Mouse (Mus musculus) spleen, adult 2 months (tissue): Measurements from ENCODE around the gene Thsd7a. TPM values are rescaled to one million over a fixed set of nuclear protein-coding genes. Genes with fewer than 3 reads are reported as not detected.

Experiments
- DNase-seq, 2 experiments: peaks; one replicate each; pipeline versions ENCODE4 v3.0.0 to v3.0.0-alpha.2; 2012 to 2021; ENCODE audit warnings: low spot score in 2 of 2, low read depth in 1 of 2
- H3K27ac ChIP-seq: fragments of 200-500 bp; 2 replicates; pipeline ENCODE4 v1.5.1; 2012; ENCODE audit warnings: low read length, inconsistent platforms; ENCODE audit not compliant: insufficient read depth
- H3K27me3 ChIP-seq: fragments of 200-500 bp; 2 replicates; pipeline ENCODE4 v1.6.1; 2012; ENCODE audit warnings: mild to moderate bottlenecking, moderate library complexity, low read length, inconsistent platforms; ENCODE audit not compliant: control insufficient read depth, insufficient read depth
- H3K36me3 ChIP-seq: fragments of 200-500 bp; 2 replicates; pipeline ENCODE4 v1.6.1; 2012; ENCODE audit warnings: mild to moderate bottlenecking, low read length, inconsistent platforms; ENCODE audit not compliant: control insufficient read depth, insufficient read depth
- H3K4me1 ChIP-seq: fragments of 200-500 bp; 2 replicates; pipeline ENCODE4 v1.6.1; 2011; ENCODE audit warnings: inconsistent platforms; ENCODE audit not compliant: control insufficient read depth, insufficient read depth, insufficient read length
- H3K4me3 ChIP-seq: fragments of 200-500 bp; 2 replicates; pipeline ENCODE4 v1.5.1; 2011; ENCODE audit warnings: mild to moderate bottlenecking, inconsistent platforms; ENCODE audit not compliant: insufficient read depth, insufficient read length; ENCODE audit errors: extremely low read depth
- CTCF ChIP-seq: fragments of 200-500 bp; IDR thresholded peaks from 2 replicates; pipeline ENCODE4 v1.5.1; 2011; ENCODE audit warnings: mild to moderate bottlenecking, inconsistent platforms; ENCODE audit not compliant: insufficient read depth, insufficient read length, insufficient replicate concordance; ENCODE audit errors: extremely low read depth
- POLR2A ChIP-seq: fragments of 200-500 bp; IDR thresholded peaks from 2 replicates; pipeline ENCODE4 v1.6.1; 2011; ENCODE audit warnings: low read depth, low read length, inconsistent platforms
- WGBS: fragments of 180-500 bp; shearing (Covaris S2); methylation state at CpG from one replicate; pipeline ENCODE4 v1.1.7; 2018; 5-methylcytosine and 5-hydroxymethylcytosine counted together
- polyA plus RNA-seq: library from polyadenylated mRNA; depleted of rRNA; stranded (reverse); fragments of >200 nt; gene quantifications from 2 replicates; pipeline ENCODE4 v1.2.3, GENCODE M21; 2012

The Thsd7a gene
- polyA plus RNA-seq, 1 experiment, result 0.79 TPM

DNA sequence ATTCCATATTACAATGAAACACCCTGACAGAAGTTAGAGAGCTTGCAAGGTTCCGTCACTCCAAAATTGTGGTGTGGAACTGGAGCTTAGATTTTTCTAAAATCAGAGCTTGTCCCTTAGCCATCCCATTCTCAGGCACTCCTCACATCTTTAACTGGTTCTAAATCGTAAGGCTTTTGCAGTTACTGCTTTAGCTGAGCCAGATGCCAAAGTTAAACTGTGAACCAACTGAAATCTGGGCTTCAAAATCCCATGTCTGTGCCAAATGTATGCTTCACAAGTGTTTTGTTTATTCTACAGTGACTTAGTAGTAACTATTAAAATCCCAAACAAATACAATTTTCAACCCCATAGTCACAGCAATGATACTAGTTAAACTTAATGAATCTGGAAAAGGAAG lies 242.3 kb downstream of the Thsd7a start:
- no peaks in the 10 kb centered on the region for H3K4me1 ChIP-seq
- H3K4me3 ChIP-seq, result no peak overlapping the region
- H3K27ac ChIP-seq, result no peak overlapping the region
- H3K27me3 ChIP-seq, result no peaks in the 10 kb centered on the region
- no peak for TF ChIP-seq CTCF
- no peak for DNase-seq
- H3K36me3 ChIP-seq, result no peaks in the 10 kb centered on the region
- 85% methylated on average over 2 of the region's 2 CpGs for WGBS

DNA sequence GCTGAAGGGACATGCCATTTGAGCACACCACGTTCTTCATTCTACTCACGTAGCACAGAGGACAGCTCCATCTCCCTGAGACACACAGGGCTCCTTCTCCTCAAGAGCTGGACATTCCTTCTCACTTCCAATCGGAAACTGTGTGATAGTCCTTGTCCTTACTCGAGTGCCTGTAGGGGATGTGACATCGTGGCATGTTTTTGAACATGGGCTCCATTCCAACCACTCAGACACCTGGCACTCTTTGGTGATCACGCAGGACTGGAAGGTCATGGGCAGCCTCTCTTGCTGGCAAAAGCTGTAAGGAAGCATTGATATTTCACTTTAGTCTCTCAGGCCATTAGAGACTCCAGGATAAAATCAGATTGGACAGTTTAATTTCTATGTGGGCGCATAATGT lies 245.3 kb downstream of the Thsd7a start:
- no peak overlapping the region for H3K27ac ChIP-seq
- H3K27me3 ChIP-seq, result no peaks in the 10 kb centered on the region
- no peaks in the 10 kb centered on the region for H3K36me3 ChIP-seq
- TF ChIP-seq CTCF (no peak), POLR2A (no peak)
- WGBS, result 90% methylated on average over 7 of the region's 7 CpGs
- no peak overlapping the region for H3K4me3 ChIP-seq
- DNase-seq, result no peak
- no peaks in the 10 kb centered on the region for H3K4me1 ChIP-seq

DNA sequence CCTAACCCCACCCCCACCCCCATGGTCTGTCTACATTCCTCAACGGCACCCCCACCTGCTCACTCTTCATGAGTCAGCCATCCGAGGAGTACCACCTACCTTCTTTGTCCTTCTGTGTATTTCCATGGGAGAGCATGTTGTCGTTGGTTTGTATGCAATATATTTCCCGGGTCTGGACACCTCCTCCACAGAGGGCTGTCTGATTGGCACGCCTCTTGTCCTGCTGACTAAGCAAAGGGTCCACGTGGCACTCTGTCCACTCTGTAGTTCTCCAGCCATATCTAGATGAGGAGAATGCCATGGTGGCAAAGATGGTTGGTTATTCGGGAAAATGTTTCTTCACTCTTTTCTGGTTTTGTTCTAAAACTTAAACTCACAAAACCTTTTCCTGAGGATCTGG lies 248.3 kb downstream of the Thsd7a start:
- 83% methylated on average over 7 of the region's 7 CpGs for WGBS
- TF ChIP-seq CTCF (no peak), POLR2A (no peak)
- Histone ChIP-seq H3K27me3 (no peaks in the 10 kb centered on the region), H3K4me1 (no peaks in the 10 kb centered on the region), H3K36me3 (no peaks in the 10 kb centered on the region), H3K4me3 (no peak overlapping the region), H3K27ac (no peak overlapping the region)
- DNase-seq, result no peak

DNA sequence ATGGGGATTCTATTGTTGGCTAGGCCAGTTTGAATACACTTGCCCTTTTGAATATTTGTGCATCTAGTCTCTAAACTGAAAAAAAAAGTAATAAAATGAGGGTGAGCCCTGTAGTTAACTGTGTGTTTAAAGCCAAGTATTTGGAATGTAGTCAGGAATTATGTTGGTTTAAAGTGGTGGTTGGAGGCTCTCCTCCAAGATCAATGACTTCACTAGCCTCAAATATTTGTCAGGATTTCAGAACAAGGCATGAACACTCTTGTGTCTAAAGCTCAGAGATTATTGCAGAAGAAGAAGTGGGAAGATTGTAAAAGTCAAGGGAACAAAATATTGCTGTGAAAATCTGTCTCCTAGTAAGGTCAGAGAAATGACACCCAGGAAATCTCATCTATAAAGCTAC lies 249.3 kb downstream of the Thsd7a start:
- Histone ChIP-seq H3K36me3 (no peaks in the 10 kb centered on the region), H3K27ac (no peak overlapping the region), H3K4me3 (no peak overlapping the region), H3K4me1 (no peaks in the 10 kb centered on the region), H3K27me3 (no peaks in the 10 kb centered on the region)
- TF ChIP-seq POLR2A, result no peak
- TF ChIP-seq CTCF, result no peak
- DNase-seq, result no peak

DNA sequence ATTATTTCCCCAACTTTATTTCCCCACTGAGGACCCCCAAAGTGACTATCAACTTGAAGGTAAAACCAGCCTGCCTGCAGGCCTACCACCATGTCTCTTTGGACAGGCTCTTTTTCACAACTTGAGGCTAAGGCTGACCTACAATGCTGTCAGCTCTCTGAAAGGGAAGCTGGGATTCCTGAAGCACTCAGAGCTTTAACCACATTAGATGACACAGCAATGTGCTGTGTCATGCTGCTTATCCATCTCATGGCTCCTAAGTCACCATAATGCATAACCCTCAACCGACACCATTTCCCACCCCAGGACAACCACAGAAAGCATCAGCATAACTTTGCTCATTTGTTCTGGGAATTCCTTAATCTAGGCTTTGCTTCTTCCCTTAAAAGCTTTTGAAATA lies 255.6 kb downstream of the Thsd7a start:
- H3K27me3 ChIP-seq, result no peaks in the 10 kb centered on the region
- H3K4me1 ChIP-seq, result no peaks in the 10 kb centered on the region
- no peak overlapping the region for H3K4me3 ChIP-seq
- WGBS, result 35% methylated on average over 1 of the region's 1 CpGs
- DNase-seq, result no peak
- no peak overlapping the region for H3K27ac ChIP-seq
- TF ChIP-seq POLR2A, result no peak
- TF ChIP-seq CTCF, result no peak
- no peaks in the 10 kb centered on the region for H3K36me3 ChIP-seq

DNA sequence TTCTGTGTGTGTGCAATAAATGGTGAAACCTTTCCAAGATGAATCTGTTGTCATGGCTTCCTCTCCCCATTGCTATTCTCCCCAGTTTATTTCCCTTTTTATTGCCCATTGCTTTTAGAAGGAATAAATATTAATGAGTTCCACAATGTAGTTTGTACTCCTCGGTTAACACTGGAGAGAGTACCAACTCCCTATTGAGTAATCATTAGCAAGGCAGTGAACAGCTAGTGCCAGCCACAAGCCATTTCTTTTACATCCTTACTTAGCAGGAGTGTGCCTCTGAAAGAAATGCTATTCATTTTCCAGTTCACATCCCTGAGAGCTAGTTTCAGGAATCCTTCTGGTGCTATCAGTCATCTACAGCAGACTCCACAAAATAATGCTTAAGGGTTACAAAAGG lies 260.3 kb downstream of the Thsd7a start:
- Histone ChIP-seq H3K27ac (no peak overlapping the region), H3K4me1 (no peaks in the 10 kb centered on the region), H3K27me3 (no peaks in the 10 kb centered on the region), H3K36me3 (no peaks in the 10 kb centered on the region), H3K4me3 (no peak overlapping the region)
- WGBS, result 89% methylated on average over 1 of the region's 1 CpGs
- no peak for TF ChIP-seq POLR2A
- no peak for TF ChIP-seq CTCF
- DNase-seq, result no peak

DNA sequence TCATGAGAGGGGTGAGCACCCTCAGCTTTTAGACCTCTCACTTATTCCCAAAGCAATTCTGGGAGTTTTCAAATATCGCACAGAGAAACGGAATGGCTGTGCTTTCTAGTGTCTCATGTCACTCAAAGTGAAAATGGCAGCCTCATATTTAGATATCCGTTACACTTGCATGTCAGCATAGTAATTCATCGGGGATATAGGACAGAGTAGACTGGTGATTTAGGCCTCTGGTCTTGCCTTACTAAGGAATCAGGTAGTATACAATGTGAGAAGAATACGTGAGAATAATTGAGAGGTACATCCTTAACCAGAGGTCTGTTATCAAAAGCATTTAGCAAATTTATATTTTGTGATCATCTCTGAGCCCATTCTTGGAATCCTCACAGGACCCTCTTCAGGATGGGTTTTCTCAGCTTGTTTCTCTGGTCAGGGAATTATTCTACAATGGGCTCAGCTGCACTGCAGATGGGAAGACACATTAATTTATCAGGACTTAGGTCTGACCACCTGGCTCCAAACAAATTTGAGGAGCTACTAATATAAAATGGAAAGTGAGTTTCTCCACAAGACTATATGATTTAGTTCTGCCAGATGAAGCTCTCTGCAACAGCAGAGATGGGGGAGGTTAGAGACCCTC lies 267.6 kb downstream of the Thsd7a start:
- Histone ChIP-seq H3K4me3 (no peak overlapping the region), H3K36me3 (no peaks in the 10 kb centered on the region), H3K4me1 (no peaks in the 10 kb centered on the region), H3K27me3 (no peaks in the 10 kb centered on the region), H3K27ac (no peak overlapping the region)
- WGBS, result 86% methylated on average over 5 of the region's 5 CpGs
- no peak for TF ChIP-seq POLR2A
- TF ChIP-seq CTCF, result no peak
- no peak for DNase-seq
